Mouse (Mus musculus): ENCODE data around the gene Cux1.

DNA sequence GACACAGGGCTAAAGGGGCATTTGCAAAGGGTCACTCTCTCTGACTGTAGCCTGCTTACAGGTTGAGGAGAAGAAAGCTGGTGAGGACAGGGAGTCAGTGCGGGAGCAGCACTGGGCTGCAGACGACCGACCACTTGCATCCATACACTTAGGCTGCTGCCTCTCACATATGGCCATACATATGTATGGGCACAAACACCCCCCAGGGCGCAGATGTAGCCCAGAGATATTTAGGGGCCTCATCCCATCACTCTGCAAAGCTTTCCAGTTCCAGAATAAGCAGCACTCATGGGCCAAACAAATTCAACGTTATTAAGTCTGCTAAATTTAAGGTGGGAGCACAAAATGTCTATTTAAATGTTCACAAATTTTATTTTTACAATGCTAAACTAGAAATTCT lies 261.0 kb downstream of the Cux1 start:
- TF ChIP-seq CTCF (IDR thresholded peaks at IDR 0.05; ENCODE audit: insufficient read depth, low read depth, low read length) (no peak), POLR2A (IDR thresholded peaks at IDR 0.05; ENCODE audit: insufficient read depth, low read depth, low read length) (no peak)

Data from olfactory bulb, adult 2 months (tissue).